Comparison of ENCODE assay signal across 8 mouse cellular contexts in genomic region chrX:134308275-134308634, GRCm38 (mm10). TPM values are rescaled to one million over a fixed set of nuclear protein-coding genes. Genes with fewer than 3 reads are reported as not detected.
DNase-seq lines count a peak whose midpoint lies in the region; ATAC-seq and TF ChIP-seq lines count a peak whose summit lies in the region.

No protein-coding gene starts in this region.

- no peaks in the 10 kb centered on the region for H3K4me1 ChIP-seq in intestine, embryonic 14.5 days (replicated peaks; ENCODE audit: control insufficient read depth, insufficient read depth, low read length)

- no peaks in the 10 kb centered on the region for H3K27me3 ChIP-seq in intestine, embryonic 14.5 days (replicated peaks; ENCODE audit: control insufficient read depth, insufficient read depth, low read length)
- no peaks in the 10 kb centered on the region for H3K27me3 ChIP-seq in myocyte (ENCODE audit: control insufficient read depth, insufficient read depth, insufficient read length)

- ATAC-seq in common myeloid progenitor, adult 5-6 weeks (replicated peaks; ENCODE audit: low read depth, poor library complexity, severe bottlenecking) = peak; percentile 55
- peak; percentile 89 for ATAC-seq in intestine, embryonic 14.5 days (replicated peaks; ENCODE audit: low FRiP score, low TSS enrichment, low read depth)
- ATAC-seq in activated CD4-positive, CD25-positive, alpha-beta regulatory T cell, adult 4 months = no peak

- no peaks in the 10 kb centered on the region for H3K9me3 ChIP-seq in intestine, embryonic 14.5 days (ENCODE audit: control insufficient read depth, low read length)

- no peak overlapping the region for H3ac ChIP-seq in myocyte (ENCODE audit: control insufficient read depth, insufficient read length)

- intact Hi-C loops in left cerebral cortex, adult 2 months (cut with DNase I) = loop anchor here (10.0 kb wide), 1 partner anchor 243 kb away; no protein-coding TSS in a partner anchor
- intact Hi-C loops in left cerebral cortex, postnatal 14 days (cut with DNase I) = no loop called here

- H3K27ac ChIP-seq in left cerebral cortex, adult 2 months = no peak overlapping the region
- H3K27ac ChIP-seq in intestine, embryonic 14.5 days (ENCODE audit: low read depth) = no peak overlapping the region

- peaks cover 9% of the 10 kb centered on the region; the same call in 1 of the 2 replicates for H3K36me3 ChIP-seq in intestine, embryonic 14.5 days (ENCODE audit: control insufficient read depth, insufficient read depth, low read length)
- peaks cover 3% of the 10 kb centered on the region for H3K36me3 ChIP-seq in myocyte (ENCODE audit: control insufficient read depth, insufficient read depth)

- 18% methylated on average over 9 of the region's 9 CpGs for WGBS in intestine, embryonic 14.5 days

- TF ChIP-seq POLR2A in myocyte (IDR thresholded peaks at IDR 0.05; ENCODE audit: insufficient read length, low read depth) = no peak

- DNase-seq in left cerebral cortex, adult 2 months (ENCODE audit: extremely low spot score in 1 of 2, low spot score in 2 of 2) = no peak
- no peak for DNase-seq in left cerebral cortex, postnatal 14 days (ENCODE audit: low spot score in 2 of 2)
- no peak for DNase-seq in intestine, embryonic 14.5 days (ENCODE audit: low spot score)
- DNase-seq in spleen, postnatal 10 days (ENCODE audit: low spot score in 2 of 2) = no peak
- no peak for DNase-seq in testis, postnatal 10 days (ENCODE audit: low spot score)

- no peaks in the 10 kb centered on the region for H3K79me2 ChIP-seq in myocyte (ENCODE audit: control insufficient read depth, insufficient read depth)

- peak overlapping the region; percentile 48 for H3K4me3 ChIP-seq in left cerebral cortex, adult 2 months
- H3K4me3 ChIP-seq in intestine, embryonic 14.5 days (ENCODE audit: low read depth, low read length) = peak overlapping the region; percentile 41
- H3K4me3 ChIP-seq in myocyte = peak overlapping the region; percentile 33

- peak overlapping the region; percentile 52 for H3K9ac ChIP-seq in intestine, embryonic 14.5 days (ENCODE audit: low read length)

- no peak for TF ChIP-seq CTCF in left cerebral cortex, adult 2 months (IDR thresholded peaks at IDR 0.05)

- H3K4me2 ChIP-seq in intestine, embryonic 14.5 days (ENCODE audit: low read length) = peak overlapping the region; percentile 51
- H3K4me2 ChIP-seq in myocyte (ENCODE audit: low read depth) = peak overlapping the region; percentile 63

TF ChIP-seq in myocyte, 11 proteins besides CTCF, POLR2A, EP300 and RAD21:
- TF ChIP-seq E2F4 (IDR thresholded peaks at IDR 0.05; ENCODE audit: insufficient read depth) (no peak), CEBPB (IDR thresholded peaks at IDR 0.05; ENCODE audit: insufficient read depth, poor library complexity, severe bottlenecking) (no peak), USF1 (IDR thresholded peaks at IDR 0.05; ENCODE audit: low read depth) (no peak), TCF12 (IDR thresholded peaks at IDR 0.05; ENCODE audit: insufficient read depth, poor library complexity, severe bottlenecking) (no peak), TCF3 (IDR thresholded peaks at IDR 0.05; ENCODE audit: insufficient read length, low read depth) (no peak), MAX (IDR thresholded peaks at IDR 0.05; ENCODE audit: low read depth) (no peak), REST (IDR thresholded peaks at IDR 0.05; ENCODE audit: insufficient read depth, insufficient read length) (no peak), POLR2AphosphoS2 (IDR thresholded peaks at IDR 0.05; ENCODE audit: insufficient read length, low read depth) (no peak), MYOD1 (IDR thresholded peaks at IDR 0.05; ENCODE audit: control insufficient read depth in 1 of 3, insufficient read length in 2 of 3, low read depth in 2 of 3) (no peak), SRF (IDR thresholded peaks at IDR 0.05; ENCODE audit: control insufficient read depth, insufficient read length, low read depth) (no peak)

RNA-seq across cellular contexts. Expression of gene Cenpi, which starts 0.4 kb away (rescaled TPM):
- total RNA-seq in left cerebral cortex, adult 2 months (2021) = 1 to 10 TPM in 1 of 2 experiments, under 1 TPM in 1; 0.26 to 1.0 TPM
- total RNA-seq in left cerebral cortex, postnatal 14 days (2021) = 1 to 10 TPM in 1 of 2 experiments, under 1 TPM in 1; 0.70 to 1.7 TPM
- total RNA-seq in common myeloid progenitor, adult 5-6 weeks (2017) = 35.1 and 42.5 TPM in 2 replicates
- polyA plus RNA-seq in intestine, embryonic 14.5 days (2014; fragmentation: Nextera tagmentation; extraction: Ambion mirVana) = 33.8 and 36.1 TPM in 2 replicates
- 3.5 TPM for polyA plus RNA-seq in myocyte (2012; fragmentation: generic; extraction: Trizol)
- 1 to 10 TPM; 6.1 to 6.2 TPM for polyA plus RNA-seq in activated CD4-positive, CD25-positive, alpha-beta regulatory T cell, adult 4 months (2017; shearing (Covaris generic))

RNA-seq across cellular contexts. Expression of gene Tmem35a, which starts 13.2 kb away (rescaled TPM):
- 10 to 100 TPM; 58.2 to 65.8 TPM for total RNA-seq in left cerebral cortex, adult 2 months (2021)
- total RNA-seq in left cerebral cortex, postnatal 14 days (2021) = 10 to 100 TPM; 70.8 to 74.6 TPM
- total RNA-seq in common myeloid progenitor, adult 5-6 weeks (2017) = not detected in 2 replicates
- polyA plus RNA-seq in intestine, embryonic 14.5 days (2014; fragmentation: Nextera tagmentation; extraction: Ambion mirVana) = 4.6 and 6.3 TPM in 2 replicates
- polyA plus RNA-seq in myocyte (2012; fragmentation: generic; extraction: Trizol) = 0.61 TPM
- not detected for polyA plus RNA-seq in activated CD4-positive, CD25-positive, alpha-beta regulatory T cell, adult 4 months (2017; shearing (Covaris generic))

RNA-seq across cellular contexts. Expression of gene Trmt2b, which starts 31.5 kb away (rescaled TPM):
- total RNA-seq in left cerebral cortex, adult 2 months (2021) = 10 to 100 TPM in 1 of 2 experiments, 1 to 10 TPM in 1; 7.4 to 10.9 TPM
- total RNA-seq in left cerebral cortex, postnatal 14 days (2021) = 1 to 10 TPM; 6.1 to 7.9 TPM
- 22.8 and 32.1 TPM in 2 replicates for total RNA-seq in common myeloid progenitor, adult 5-6 weeks (2017)
- polyA plus RNA-seq in intestine, embryonic 14.5 days (2014; fragmentation: Nextera tagmentation; extraction: Ambion mirVana) = 24.3 and 24.4 TPM in 2 replicates
- 8.0 TPM for polyA plus RNA-seq in myocyte (2012; fragmentation: generic; extraction: Trizol)
- 10 to 100 TPM; 21.7 to 23.1 TPM for polyA plus RNA-seq in activated CD4-positive, CD25-positive, alpha-beta regulatory T cell, adult 4 months (2017; shearing (Covaris generic))

Comparison
In these comparisons a context has a peak if more than half of its experiments do, and no peak if none do; other contexts are left out.
1. RNA of gene Cenpi, which starts 0.4 kb away (total RNA-seq): 35.1 to 42.5 TPM in common myeloid progenitor, adult 5-6 weeks; 0.70 to 1.7 TPM in left cerebral cortex, postnatal 14 days and 0.26 to 1.0 TPM in left cerebral cortex, adult 2 months; every median in the first group is over 10 times any median in the second.
2. RNA of gene Tmem35a, which starts 13.2 kb away (total RNA-seq): 70.8 to 74.6 TPM in left cerebral cortex, postnatal 14 days and 58.2 to 65.8 TPM in left cerebral cortex, adult 2 months; not detected in common myeloid progenitor, adult 5-6 weeks; every median in the first group is over 10 times any median in the second.
3. Peak in every context shown above with its lines, with median percentiles within 50 percentile points of each other: H3K4me3 ChIP-seq.